Mouse (Mus musculus): ENCODE measurements around the gene Kcnip2. TPM values are rescaled to one million over a fixed set of nuclear protein-coding genes. Genes with fewer than 3 reads are reported as not detected.
A peak's percentile ranks its signal among the peaks of the same experiment; 100 is the strongest.

Gene Kcnip2
- total RNA-seq, 2 experiments from 2014 or later: not detected

DNA sequence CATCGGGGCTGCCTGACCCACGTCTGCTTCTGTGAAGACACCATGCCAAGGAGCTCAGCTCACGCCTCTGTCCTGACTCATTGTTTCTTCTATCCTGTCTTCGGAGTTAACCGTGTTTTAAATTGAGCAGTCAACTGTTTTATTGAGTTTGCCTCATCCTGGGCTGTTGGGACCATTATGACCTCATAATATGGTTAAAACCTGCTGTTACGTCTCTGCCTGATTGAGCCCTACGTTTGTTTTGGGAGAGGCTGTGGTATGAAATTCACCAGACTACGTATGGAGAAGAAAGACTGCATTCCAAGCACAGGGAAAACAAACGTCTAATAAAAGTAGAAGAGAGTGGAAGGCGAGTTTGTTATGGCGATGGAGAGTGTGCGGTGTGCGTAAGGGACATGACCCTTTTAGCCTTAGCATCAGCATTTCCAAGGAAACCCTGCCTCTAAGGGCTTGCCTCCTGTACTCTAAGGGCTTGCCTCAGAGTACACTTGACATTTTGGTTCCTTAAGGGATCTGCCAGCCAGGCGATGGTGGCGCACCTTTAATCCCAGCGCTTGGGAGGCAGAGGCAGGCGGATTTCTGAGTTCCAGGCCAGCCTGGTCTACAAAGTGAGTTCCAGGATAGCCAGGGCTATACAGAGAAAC is 31.8 kb downstream of the Kcnip2 start:
- peak; percentile 40 for ATAC-seq (replicated peaks; ENCODE audit: low FRiP score, poor library complexity, severe bottlenecking)

DNA sequence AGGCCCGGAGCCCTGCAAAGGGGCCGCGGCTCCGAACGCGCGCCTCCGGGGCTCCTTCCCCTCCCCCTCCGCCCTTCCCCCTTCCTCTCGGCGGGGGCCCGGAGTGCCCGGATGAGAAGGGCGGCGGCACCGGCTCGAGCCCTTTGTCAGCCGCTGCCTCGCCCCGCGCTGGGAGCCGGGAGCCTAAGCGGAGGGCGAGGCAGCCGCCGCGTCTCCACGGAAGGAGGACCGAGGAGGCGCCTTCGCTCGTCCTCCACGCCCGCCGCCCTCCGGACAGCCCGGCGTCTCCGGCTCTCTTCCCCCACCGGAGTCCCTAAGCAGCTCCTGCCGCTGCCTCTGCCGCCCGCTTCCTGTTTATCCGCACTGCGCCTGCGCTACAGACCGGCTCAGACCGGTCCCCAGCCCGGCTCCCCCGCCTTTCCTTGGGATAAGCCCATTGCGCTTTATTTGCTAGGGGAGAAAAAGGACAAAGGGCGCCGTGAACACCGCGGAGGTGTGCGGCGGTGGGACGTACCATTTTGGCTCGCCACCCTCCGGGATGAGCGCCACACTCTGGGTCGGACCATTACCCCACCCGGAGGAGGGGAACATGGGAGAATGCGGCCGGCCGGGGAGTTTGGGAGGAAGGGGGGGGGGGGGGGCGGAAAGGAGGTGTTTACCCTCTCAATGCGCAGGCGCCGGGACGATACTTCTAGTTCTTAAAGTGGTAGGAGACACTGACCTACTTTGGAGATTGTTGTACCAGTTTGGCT is 32.5 kb downstream of the Kcnip2 start, which contains the start of gene Mgea5:
Mgea5 (minus strand) TSS at position 657 of the 752 bp plus-strand sequence.
- peak; percentile 92 for ATAC-seq (replicated peaks; ENCODE audit: low FRiP score, poor library complexity, severe bottlenecking)

DNA sequence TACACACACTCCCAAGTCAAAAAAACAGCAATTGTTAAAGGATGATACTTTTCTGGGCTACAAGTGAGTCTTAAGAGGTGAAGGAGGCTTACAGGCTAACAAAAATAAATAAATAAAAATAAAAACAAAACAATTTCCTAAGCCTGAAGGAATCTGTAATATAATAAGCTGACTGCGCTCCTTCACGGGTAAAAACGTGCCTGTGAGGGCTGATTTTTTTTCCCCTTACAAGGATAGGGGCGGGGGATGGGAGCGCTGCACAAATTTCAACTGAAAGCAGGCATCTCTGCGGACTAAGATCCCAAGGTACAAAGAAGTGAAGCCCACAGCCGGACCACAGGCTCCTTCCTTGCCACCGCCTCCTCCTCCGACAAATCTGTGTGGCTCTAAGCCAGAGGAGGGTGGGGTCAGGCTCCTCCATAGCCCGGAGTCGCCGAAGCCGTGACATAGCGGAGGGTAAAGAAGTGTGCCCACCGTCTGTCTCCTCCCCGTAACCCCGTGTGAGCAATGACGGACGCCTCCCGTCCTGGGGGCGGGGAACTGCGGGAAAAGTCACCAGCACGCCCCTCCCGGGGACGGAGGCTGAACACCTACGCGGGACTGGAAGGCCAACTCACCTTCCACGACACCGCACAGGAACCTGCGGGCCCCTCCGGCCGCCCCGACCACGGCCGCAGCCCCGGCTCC is 33.4 kb downstream of the Kcnip2 start:
- peak; percentile 57 for ATAC-seq (replicated peaks; ENCODE audit: low FRiP score, poor library complexity, severe bottlenecking)

DNA sequence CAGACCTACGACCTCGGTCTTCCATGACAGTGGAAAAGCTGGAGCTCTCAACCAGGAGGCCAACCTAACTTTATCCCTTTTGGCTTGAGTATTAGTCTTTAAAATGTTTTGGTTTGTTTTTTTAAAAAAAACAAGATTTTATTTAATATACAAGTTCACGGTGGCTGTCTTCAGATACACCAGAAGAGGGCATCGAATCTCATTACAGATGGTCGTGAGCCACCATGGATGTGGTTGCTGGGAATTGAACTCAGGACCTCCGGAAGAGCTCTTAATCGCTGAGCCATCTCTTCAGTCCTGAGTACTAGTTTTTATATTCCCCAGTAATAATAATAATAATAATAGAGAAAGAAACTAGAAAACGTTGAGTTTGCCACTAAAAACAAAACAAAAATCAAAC is 34.2 kb downstream of the Kcnip2 start:
- no peak for ATAC-seq (replicated peaks; ENCODE audit: low FRiP score, poor library complexity, severe bottlenecking)

DNA sequence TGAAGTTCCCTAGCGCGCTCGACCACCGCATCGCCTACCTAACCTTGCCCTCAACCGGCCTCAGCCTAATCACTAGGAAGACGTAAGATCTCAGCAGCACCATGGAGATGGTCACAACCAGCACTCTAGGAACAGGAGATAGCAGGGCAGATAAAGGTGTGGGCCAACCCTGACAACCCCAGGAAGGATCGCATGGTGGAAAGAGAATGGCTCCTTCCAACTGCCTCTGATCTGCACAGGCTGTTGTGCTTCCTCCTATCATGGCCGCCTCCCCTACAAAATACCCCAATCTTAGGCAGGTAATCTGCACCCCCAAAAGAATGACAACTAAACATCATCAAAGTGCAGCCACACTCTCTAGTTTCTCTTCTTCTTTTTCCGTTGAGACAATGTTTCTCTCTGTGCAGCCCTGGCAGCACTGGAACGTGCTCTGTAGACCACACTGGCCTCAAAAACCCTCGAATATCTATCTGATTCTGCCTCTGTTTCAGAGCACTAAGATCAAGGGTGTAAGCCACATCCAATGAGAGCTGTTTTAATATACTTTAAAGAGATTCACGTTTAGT is 35.4 kb downstream of the Kcnip2 start:
- ATAC-seq (replicated peaks; ENCODE audit: low FRiP score, poor library complexity, severe bottlenecking): no peak

DNA sequence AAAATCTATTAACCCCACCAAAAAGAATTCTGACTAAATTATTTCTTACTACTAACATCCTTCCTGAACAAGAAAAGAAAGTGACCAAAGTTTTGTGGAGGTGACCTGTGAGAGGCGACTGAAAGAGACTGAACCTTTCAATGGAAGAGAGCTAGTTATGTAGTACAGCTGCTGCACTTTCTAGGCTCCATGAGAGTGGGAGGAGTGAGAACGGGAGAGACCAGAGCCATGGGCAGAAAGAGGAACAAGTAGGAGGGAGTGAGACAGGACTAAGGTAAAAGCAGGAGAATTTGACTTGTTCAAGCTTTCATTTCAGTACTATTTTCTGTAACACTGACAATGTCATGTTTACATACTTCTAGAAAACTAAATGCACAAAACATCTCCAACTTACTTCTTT is 40.4 kb downstream of the Kcnip2 start:
- ATAC-seq (replicated peaks; ENCODE audit: low FRiP score, poor library complexity, severe bottlenecking): no peak

DNA sequence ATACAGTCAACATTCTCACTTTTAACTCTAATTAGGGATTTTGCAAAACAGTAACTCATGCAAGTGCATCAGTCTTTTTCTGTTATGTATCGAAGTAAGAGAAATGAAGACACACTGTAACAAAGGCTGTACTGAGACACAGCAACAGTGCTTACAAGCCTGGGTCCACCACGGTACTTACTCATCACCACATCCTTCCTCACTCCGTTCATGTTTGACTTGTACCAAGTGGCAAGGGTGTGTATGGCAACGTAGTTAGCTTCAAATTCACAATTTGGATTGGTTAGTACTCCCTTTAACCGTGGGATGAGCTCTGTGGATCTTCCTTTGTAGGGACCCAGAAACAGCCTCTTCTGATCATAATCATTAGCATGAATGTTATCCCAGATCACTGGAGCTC is 44.4 kb downstream of the Kcnip2 start:
- no peak for ATAC-seq (replicated peaks; ENCODE audit: low FRiP score, poor library complexity, severe bottlenecking)

DNA sequence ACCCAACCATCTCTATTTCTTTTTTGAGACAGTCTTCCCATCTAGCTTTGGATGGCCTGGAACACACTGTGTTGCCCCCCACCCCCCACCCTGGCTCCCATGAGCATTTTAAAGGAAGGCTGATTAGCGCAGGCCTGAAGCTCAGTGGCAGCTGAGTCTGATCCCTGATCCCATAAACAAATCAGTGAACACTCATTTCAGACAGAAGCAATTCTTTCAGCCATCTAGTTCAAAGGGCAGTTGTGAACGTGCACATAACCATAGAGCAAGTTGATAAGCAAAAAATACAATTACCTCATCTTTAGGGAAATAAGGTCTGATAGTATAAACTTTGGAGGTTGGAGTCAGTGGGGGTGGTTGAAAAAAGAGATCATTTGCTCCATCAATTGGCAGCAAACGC is 55.1 kb downstream of the Kcnip2 start:
- ATAC-seq (replicated peaks; ENCODE audit: low FRiP score, poor library complexity, severe bottlenecking): no peak

DNA sequence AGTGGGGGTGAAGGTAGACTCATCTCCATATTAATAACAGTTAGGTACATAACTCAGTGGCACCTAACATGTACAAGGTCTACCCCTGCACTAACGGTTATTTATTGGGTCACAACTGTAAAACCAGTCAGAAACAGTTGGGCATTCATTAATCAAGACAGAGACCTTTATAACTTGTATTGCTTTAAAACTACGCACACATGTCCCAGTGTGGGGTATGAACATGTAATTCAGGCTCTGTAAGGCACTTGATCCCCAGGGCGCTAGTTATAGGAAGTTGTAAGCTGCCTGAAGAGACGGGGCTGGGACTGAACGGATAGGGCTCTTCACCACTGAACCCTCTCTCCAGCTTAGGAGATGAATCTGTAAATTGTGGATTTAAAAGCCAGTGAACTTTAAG is 57.2 kb downstream of the Kcnip2 start:
- ATAC-seq (replicated peaks; ENCODE audit: low FRiP score, poor library complexity, severe bottlenecking): no peak

DNA sequence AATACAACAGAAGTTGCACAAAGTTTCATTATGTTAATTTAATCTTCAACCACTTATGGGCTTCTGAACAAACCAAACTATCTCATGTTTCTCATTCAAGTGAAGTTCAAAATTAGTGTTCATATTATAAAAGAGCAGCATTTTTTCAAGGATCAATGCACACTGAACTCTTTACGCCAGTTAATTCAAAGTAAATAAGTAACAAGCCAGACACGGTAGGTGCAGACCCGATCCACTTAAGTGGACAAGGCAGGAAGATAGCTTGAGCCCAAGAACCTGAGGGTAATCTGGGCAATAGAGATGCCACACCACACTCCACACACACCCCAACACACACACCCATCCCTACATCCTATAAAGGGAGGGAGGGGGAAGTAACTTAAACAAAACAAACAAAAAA is 62.3 kb downstream of the Kcnip2 start:
- no peak for ATAC-seq (replicated peaks; ENCODE audit: low FRiP score, poor library complexity, severe bottlenecking)

DNA sequence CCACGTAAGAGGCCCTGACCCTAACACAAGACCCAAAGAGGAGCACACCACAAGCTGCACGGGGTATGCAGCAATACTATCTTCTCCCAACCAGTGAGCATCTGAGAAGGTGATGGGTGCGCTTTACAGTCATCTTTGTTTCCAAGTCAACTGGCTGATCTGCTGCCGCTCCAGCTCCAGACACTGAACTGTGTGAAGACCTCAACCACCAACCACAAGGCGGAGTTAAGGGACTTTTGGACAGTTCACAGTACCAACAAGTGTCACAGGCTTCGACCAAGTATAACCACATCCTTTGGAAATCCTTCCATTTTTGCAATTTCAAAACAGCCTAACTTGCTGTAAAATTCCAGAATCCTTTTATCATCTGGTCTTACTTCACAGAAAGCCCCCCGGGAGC is 64.0 kb downstream of the Kcnip2 start:
- no peak for ATAC-seq (replicated peaks; ENCODE audit: low FRiP score, poor library complexity, severe bottlenecking)

DNA sequence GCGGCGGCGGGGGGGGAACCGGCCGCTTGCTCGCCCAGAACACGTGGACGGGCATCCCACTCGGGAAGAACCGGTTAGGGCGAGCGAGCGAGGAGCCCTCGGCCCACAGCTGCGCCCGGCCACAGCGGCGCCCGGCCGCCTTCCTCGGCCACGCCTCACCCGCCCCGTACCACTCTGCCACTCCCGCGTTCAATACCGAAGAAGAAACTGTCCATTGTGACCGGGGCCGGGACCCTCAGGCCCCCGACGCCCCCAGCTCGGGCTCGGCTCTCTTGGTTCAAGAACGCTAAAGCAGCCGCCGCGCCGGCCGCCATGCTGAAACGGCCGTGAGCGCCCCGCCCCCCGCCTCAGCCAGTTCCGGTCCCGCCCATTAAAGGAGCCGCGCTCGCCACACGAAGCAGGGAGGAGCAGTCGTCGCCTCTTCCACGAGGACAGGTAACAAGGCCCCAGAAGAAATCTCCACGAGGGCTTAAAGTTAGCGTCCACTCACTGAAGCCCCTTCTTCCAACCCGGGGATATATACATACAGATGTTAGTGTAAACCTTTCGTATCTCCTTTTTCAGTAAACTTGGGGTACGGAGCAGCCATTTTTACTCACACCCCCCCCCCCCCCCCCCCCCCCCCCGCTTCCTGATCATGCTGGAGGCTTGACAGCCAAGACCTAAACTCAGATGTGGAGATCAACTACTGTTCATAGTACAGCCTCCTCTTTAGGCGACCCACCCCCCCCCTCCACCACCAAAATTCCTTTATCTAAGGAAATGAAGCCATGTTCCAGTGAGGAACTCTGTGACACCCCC is 66.4 kb downstream of the Kcnip2 start, which contains the start of gene Npm3:
Npm3 (minus strand) TSS at position 349 of the 801 bp plus-strand sequence.
- ATAC-seq (replicated peaks; ENCODE audit: low FRiP score, poor library complexity, severe bottlenecking): peak; percentile 84

DNA sequence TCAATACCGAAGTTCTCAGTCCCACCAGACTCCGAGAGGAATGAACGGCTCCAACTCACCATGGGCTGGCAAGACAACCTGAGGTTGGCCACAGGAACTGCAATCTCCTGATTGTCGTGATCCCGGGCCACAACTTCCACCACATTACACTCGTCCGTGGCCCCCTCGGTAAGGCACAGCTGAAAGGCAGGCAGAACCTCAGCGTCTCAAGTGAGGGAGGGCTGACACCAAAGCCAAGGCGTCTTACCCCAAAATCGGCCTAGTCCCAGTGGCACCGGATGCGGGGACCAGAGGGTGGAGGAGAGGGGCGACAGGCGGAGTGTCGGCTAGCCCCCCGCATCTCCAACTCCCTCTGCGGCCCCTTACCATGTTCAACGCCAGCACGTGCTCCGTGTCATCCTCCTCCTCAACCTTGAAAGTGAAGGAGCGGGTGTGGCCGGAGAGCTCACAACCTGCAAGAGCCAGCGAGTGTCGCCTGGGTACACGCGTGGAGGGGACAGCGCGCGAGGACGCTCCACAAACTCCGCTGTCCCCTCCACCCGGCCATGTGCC is 67.1 kb downstream of the Kcnip2 start:
- peak; percentile 44 for ATAC-seq (replicated peaks; ENCODE audit: low FRiP score, poor library complexity, severe bottlenecking)

DNA sequence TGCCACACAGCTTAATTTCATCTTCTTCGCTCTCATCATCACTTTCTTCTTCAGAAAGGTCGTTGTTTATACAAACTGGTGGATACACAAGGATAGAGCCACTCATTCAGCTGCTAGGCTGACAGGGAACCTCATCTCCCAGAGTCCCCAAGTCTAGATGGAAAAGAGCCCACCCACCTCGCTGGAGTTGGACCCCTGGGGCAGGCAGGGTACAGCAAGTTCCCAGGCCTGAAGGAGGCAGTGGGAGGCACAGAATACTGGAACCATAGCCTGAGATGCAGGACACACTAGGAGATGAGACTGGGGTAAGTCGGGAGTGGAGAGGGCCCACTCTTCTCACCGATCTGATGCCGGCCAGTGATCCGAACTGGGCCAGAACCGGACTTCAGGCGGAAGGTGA is 67.7 kb downstream of the Kcnip2 start:
- ATAC-seq (replicated peaks; ENCODE audit: low FRiP score, poor library complexity, severe bottlenecking): no peak

DNA sequence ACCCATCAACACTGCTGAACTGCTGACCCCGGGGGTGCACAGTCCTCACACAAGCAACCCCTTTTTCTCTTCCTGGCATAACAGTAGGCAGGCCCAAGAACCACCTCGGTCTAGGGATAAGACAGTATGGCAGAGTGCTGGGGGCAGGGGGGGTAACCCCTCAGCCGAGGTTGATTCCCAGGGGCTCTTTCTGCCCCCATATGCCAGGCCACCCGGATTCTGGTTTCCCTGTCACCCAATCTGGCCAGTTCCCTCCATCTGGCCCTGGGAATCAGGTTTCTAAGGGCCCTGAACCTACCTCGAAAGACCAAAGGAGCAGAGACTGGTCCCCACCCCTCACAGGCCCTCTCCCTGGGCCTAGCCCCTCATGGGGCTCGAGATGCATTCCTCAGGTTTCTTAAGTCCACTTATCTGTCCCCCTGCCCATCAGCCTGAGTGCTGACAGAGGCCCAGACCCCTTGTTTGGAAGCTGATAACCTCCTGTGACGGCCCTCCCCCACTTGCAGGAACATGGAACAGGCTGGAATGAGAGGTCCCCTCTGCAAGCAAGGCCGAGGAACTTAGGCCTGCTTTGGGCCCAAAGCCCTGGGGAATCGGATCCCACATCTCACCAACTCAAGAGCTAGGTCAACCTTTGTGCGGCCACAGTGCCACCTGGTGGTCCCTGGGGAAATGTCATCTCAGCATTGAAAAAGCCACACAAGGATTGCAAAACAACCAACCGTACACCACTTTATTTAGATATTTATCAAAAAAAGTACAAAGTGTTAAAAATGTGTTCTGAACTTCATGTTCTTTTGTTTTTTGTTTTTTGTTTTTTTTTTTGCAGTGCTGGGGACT is 68.6 kb downstream of the Kcnip2 start:
- 0 out of 2 replicates have a peak, but pooled peaks have one; percentile 61 for ATAC-seq (replicated peaks; ENCODE audit: low FRiP score, poor library complexity, severe bottlenecking)

DNA sequence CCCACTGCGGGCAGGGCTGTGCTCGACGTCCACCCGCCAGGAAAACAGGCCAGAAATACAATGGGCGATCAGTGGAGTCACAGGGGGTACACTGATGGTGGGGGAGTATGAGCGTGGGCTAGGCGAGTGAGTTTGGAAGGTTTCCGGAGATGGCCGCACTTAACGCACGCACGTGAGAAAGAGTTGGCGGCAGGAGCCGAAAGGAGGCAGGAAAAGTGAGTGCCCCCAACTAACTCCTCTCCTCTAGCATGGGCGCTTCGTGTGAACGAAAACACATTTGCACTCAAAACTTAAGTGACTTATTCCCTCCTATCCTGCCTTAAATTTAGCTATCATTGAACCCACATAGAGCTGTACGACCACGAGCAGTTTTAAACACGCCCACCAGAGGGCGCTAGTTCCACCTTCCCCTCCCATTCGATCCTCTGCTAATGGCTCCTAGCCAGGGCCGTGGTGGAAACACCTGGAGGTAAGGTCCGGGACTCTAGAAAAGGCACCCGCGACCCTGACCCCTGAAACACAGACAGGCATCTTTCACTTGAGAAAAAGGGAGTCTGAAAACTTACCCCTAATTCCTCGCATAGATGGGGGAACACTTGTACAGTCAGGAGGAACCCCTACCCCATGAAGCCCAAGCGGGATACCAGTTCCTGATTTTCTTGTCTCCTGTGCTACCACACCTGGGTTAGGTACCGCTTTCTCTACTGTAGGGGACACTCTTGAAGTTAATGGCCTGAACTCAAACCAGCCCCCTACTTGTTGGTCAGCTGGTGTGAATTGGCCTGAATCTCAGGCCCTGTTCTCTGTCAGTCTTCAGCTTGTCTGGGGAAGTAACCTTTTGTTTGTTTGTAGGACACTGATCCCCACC is 69.5 kb downstream of the Kcnip2 start:
- ATAC-seq (replicated peaks; ENCODE audit: low FRiP score, poor library complexity, severe bottlenecking): 0 out of 2 replicates have a peak, but pooled peaks have one; percentile 49

DNA sequence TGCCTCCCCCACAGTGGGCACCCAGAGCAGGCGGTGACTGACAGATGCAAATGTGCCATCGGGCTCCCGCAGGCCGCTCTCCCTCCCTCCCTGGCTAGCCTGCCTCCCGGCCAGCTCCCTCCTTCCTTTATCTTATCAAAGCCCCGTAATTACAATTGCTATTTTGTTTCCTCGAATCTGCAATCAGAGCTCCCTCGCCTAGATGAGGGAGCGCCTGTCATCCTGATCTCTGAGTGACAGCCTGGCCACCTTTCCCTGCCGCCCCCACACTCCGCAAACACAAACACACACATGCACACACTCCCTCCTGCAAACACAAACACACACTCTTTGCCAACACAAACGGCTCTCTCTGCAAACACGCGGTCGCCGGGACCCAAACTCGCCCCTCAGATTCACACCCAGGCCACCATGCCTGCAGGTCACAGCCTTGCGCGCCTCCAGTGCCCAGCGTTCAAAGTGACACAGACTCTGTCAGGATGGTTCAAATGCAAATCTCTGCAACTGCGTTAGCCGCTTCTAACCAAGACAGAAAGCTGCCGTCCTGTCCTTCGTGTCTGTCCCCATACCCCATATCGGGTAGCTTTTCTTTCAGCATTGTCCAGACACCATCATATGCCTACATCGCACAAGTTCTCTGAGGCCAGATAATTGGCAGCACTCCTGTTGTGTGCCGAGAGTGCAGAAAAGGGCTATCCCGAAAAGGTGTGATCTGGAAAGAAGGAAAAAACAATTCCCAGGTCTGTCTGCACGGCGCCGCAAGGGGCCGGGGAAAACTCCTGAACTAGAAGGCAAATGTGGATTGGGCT is 70.3 kb downstream of the Kcnip2 start:
- no peak for ATAC-seq (replicated peaks; ENCODE audit: low FRiP score, poor library complexity, severe bottlenecking)
